Mouse (Mus musculus): ENCODE data around the gene Lsamp.

- TF ChIP-seq CTCF (IDR thresholded peaks at IDR 0.05; ENCODE audit: low read depth) (no peak), EP300 (IDR thresholded peaks at IDR 0.05; ENCODE audit: low read depth) (no peak)
Observed at GRCm38 (mm10) chr16:40656347-40656746, 672.2 kb downstream of the Lsamp start.
